Mouse (Mus musculus): ENCODE results near the gene Emc6. TPM values are rescaled to one million over a fixed set of nuclear protein-coding genes. Genes with fewer than 3 reads are reported as not detected.
A peak's percentile ranks its signal among the peaks of the same experiment; 100 is the strongest.

The Emc6 gene
- polyA plus RNA-seq, 1 experiment = 41.3 TPM

DNA sequence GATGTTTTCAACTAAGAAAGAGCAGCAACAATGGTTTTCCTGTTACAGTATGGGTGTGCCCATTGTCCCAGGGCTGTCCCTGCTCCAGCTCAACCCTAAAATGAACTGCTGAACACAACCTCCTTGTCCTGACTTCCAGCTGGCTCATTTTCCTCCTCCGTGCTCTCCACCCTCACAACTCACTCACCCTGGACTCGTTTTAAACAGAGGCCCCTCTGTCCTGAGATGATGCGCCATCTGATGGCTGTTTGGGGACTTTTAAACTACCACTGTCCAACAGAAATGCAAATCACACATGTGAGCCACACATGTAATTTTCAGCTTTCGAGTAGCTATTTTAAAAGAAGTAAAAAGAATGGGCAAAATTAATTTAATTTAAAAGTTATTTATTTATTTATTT, 24.8 kb upstream of the Emc6 start:
- TF ChIP-seq CTCF (IDR thresholded peaks at IDR 0.05; ENCODE audit: low read depth, low read length) = 0 out of 2 replicates have a peak, but pooled peaks have one; percentile 30
- TF ChIP-seq POLR2A (IDR thresholded peaks at IDR 0.05; ENCODE audit: borderline replicate concordance, low read depth, low read length) = no peak
- no peak overlapping the region for H3K4me3 ChIP-seq (ENCODE audit: insufficient read depth, low read length)
- H3K27ac ChIP-seq (ENCODE audit: insufficient read depth, low read depth, low read length) = no peak overlapping the region
- H3K4me1 ChIP-seq (ENCODE audit: control insufficient read depth, insufficient read depth, low read length) = peaks cover 27% of the 10 kb centered on the region

DNA sequence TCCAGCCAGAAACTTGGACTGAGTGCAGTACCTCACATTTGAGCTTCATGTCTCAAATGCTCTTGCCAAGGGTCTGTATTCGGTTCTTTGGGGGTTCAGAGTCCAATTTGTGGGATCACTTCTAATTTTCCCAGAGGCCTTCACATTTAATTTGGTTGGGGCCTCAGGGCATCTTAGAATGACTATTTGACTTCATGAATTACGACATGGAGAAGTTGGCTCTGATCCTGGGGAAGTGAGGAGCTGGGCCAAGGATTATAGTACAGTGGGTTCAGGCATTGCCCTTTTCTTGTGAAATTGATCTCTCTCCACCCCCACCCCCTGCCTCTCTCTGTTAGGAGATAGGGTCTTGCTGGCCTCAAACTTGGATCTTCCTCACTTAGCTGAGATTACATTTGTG, 24.2 kb upstream of the Emc6 start:
- TF ChIP-seq POLR2A (IDR thresholded peaks at IDR 0.05; ENCODE audit: borderline replicate concordance, low read depth, low read length) (no peak), CTCF (IDR thresholded peaks at IDR 0.05; ENCODE audit: low read depth, low read length) (no peak)
- Histone ChIP-seq H3K27ac (ENCODE audit: insufficient read depth, low read depth, low read length) (no peak overlapping the region), H3K4me3 (ENCODE audit: insufficient read depth, low read length) (no peak overlapping the region), H3K4me1 (ENCODE audit: control insufficient read depth, insufficient read depth, low read length) (peaks cover 28% of the 10 kb centered on the region)

DNA sequence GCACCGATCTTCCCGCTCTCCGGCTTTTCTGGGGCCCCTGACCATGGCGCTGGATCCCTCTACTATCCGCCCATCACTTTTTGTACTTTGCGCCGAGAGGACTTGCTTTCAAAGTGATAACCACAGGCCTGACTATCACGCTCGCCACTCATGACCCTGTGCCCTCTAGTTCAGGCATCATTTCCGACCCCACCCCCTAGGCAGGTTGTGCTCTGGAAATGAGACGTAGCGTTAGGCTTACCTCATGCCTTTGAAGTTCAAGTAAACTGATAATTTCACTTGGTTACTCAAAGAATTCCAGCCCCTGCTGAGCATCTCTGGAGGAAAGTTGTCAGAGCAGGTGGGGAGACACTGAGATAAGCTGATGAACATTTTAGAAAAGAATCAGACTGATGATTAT, 23.0 kb upstream of the Emc6 start:
- Histone ChIP-seq H3K4me3 (ENCODE audit: insufficient read depth, low read length) (peak overlapping the region; percentile 96), H3K4me1 (ENCODE audit: control insufficient read depth, insufficient read depth, low read length) (peaks cover 32% of the 10 kb centered on the region), H3K27ac (ENCODE audit: insufficient read depth, low read depth, low read length) (no peak overlapping the region)
- TF ChIP-seq CTCF (IDR thresholded peaks at IDR 0.05; ENCODE audit: low read depth, low read length) (no peak), POLR2A (IDR thresholded peaks at IDR 0.05; ENCODE audit: borderline replicate concordance, low read depth, low read length) (no peak)

DNA sequence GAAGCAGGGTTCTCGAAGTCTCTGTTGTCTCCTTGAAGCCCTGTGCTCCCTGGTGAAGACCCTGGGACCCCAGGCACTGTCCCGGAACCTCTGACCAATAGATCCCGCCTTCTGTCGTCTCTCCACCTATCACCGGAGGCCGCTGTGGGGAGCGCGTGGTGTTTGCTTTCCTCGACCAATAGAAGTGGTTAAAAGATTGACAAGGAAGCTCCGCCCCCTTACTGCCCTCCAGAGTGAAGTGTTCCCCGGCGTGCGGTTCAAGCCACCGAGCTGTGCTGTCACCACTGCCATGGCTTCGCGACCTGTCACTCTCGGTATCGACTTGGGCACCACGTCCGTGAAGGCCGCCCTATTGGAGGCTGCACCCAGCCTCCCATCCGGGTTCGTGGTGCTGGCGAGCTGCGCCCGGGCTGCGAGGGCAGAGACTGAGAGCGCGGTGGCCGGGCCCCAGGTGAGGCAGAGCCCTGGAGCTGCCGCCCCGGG, 22.4 kb upstream of the Emc6 start, which contains the start of gene Shpk:
Gene Shpk (plus strand): TSS at position 231 of the 483 bp plus-strand sequence.
- TF ChIP-seq POLR2A (IDR thresholded peaks at IDR 0.05; ENCODE audit: borderline replicate concordance, low read depth, low read length) = no peak
- no peak for TF ChIP-seq CTCF (IDR thresholded peaks at IDR 0.05; ENCODE audit: low read depth, low read length)

DNA sequence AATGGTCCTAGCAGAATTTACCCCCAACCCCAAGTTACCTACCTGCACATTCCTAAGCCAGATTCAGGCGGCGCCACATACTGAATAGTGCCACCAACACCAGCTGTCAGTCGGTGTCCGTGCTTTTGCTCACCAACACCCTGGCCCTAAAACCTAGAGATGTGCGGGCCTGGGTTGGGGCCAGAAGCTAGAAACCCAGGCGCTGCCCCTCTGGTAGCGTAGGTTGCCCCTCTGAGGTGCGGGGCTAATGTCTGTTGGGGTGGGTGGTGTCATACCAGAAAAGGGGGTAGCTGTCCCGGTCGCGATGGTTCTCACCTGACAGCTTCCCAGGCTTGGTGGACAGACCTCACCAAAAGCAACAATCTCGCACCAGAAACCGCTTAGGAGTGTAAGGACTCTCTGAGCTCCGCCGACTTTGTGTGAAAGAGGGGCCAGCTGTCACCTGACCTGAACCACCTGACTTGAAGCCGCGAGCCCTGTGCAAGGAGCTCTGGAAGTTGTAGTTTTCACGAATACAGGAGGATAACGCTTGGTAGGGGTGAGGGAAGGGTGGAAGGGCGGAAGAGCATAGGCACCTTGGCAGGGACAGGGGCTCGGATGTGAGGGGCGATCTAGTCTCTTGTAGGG, 21.9 kb upstream of the Emc6 start, which contains the start of gene Ctns:
Gene Ctns (minus strand): TSS at position 440 of the 627 bp plus-strand sequence.
- TF ChIP-seq POLR2A (IDR thresholded peaks at IDR 0.05; ENCODE audit: borderline replicate concordance, low read depth, low read length) = no peak
- no peak; the same call in 1 of the 2 replicates for TF ChIP-seq CTCF (IDR thresholded peaks at IDR 0.05; ENCODE audit: low read depth, low read length)
- peak within 1 kb of the TSS; percentile 64 for H3K27ac ChIP-seq (ENCODE audit: insufficient read depth, low read depth, low read length)
- peaks cover 40% of the 10 kb centered on the region for H3K4me1 ChIP-seq (ENCODE audit: control insufficient read depth, insufficient read depth, low read length)

More for the DNA sequence above, 22.4 kb upstream of the Emc6 start, which contains the start of gene Shpk:
- peak within 1 kb of the TSS; percentile 96 for H3K4me3 ChIP-seq (ENCODE audit: insufficient read depth, low read length)
- peak within 1 kb of the TSS; percentile 64 for H3K27ac ChIP-seq (ENCODE audit: insufficient read depth, low read depth, low read length)
- H3K4me1 ChIP-seq (ENCODE audit: control insufficient read depth, insufficient read depth, low read length) = peaks cover 35% of the 10 kb centered on the region

DNA sequence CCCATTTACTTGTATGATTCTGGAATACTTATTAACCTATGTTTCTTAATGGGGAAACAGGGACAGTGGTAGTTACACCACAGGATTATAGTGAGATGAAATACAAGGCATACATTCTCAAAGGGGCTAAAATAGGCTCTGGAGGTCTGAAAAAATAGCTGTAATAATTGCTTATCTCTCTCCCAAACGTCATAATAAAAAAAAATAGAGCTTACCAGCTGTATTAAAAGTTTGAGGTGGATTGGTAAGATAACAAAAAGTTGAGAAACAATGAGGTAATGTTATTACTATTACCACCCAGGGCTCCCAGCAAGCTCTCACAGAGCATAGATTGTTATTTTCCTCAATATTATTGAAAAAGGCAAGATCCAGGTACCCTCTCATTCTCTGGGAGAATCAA, 21.4 kb upstream of the Emc6 start:
- peak overlapping the region; percentile 96 for H3K4me3 ChIP-seq (ENCODE audit: insufficient read depth, low read length)
- peaks cover 44% of the 10 kb centered on the region for H3K4me1 ChIP-seq (ENCODE audit: control insufficient read depth, insufficient read depth, low read length)
- TF ChIP-seq CTCF (IDR thresholded peaks at IDR 0.05; ENCODE audit: low read depth, low read length) (no peak), POLR2A (IDR thresholded peaks at IDR 0.05; ENCODE audit: borderline replicate concordance, low read depth, low read length) (no peak)
- H3K27ac ChIP-seq (ENCODE audit: insufficient read depth, low read depth, low read length) = no peak overlapping the region

More for the DNA sequence above, 21.9 kb upstream of the Emc6 start, which contains the start of gene Ctns:
- peak within 1 kb of the TSS; percentile 96 for H3K4me3 ChIP-seq (ENCODE audit: insufficient read depth, low read length)

DNA sequence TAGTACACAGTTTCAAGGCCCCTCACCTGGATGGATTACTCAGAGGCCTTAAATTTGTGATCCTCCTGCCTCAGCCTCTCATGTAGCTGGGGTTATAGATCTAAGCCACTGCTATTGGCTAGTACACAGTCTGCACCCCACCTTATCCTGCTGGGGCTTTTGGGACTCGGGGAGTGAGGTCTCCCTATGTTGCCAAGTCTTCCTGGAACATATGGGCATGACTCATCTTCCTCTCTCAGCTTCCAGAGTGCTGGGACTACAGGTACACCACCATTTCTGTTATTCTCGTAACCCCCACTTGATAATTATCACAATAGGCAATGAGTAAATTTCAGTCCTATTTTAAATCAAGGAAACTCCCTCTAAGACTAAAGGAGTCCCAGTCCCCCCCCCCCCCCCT, 17.6 kb upstream of the Emc6 start:
- Histone ChIP-seq H3K4me3 (ENCODE audit: insufficient read depth, low read length) (no peak overlapping the region), H3K4me1 (ENCODE audit: control insufficient read depth, insufficient read depth, low read length) (peaks cover 43% of the 10 kb centered on the region), H3K27ac (ENCODE audit: insufficient read depth, low read depth, low read length) (0 out of 2 replicates have a peak overlapping the region, but pooled peaks have one; percentile 4)
- TF ChIP-seq POLR2A (IDR thresholded peaks at IDR 0.05; ENCODE audit: borderline replicate concordance, low read depth, low read length) (no peak), CTCF (IDR thresholded peaks at IDR 0.05; ENCODE audit: low read depth, low read length) (no peak)

DNA sequence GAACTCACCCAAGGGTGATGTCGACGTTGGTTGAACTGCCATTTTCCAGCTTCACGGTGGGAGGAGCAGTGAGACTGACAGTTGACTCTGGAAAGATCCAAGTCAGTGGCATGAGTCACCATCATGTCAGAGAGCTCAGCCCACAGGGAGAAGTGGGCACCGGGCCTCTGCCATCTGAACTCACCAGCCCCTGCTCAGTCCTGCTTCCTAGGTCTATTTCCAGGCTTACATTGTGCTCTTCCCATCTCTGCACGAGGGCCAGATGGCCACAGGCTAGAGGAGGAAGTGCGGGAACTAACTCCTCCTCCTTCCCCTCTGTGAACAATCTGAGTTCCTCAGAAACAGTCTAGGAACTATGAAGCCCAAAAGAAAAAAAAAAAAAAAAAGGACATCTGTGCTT, 16.2 kb upstream of the Emc6 start:
- H3K4me3 ChIP-seq (ENCODE audit: insufficient read depth, low read length) = peak overlapping the region; percentile 1; the same call in 1 of the 2 replicates
- peak overlapping the region; percentile 64 for H3K27ac ChIP-seq (ENCODE audit: insufficient read depth, low read depth, low read length)
- H3K4me1 ChIP-seq (ENCODE audit: control insufficient read depth, insufficient read depth, low read length) = peaks cover 43% of the 10 kb centered on the region

DNA sequence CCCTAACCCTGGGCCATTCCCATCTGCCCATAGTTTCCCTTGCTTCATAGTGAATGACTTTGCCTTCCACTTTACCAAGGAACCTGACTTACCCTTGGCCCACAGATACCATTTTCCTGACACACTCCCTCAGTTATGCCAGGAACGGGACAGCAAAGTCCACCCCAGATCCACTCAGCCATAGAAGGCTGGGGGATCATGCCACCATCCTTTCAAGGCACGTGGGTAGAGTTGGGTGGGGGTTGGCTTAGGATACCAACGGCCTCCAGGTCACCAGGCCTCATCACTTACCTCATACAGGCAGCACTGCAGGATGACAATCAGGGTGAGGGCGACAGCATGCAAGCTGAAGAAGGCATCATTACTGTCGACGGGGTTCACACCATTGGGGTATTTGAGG, 10.4 kb upstream of the Emc6 start:
- Histone ChIP-seq H3K27ac (ENCODE audit: insufficient read depth, low read depth, low read length) (no peak overlapping the region), H3K4me1 (ENCODE audit: control insufficient read depth, insufficient read depth, low read length) (peaks cover 19% of the 10 kb centered on the region), H3K4me3 (ENCODE audit: insufficient read depth, low read length) (no peak overlapping the region)
- TF ChIP-seq POLR2A (IDR thresholded peaks at IDR 0.05; ENCODE audit: borderline replicate concordance, low read depth, low read length) (no peak), CTCF (IDR thresholded peaks at IDR 0.05; ENCODE audit: low read depth, low read length) (no peak)

More for the DNA sequence above, 16.2 kb upstream of the Emc6 start:
- TF ChIP-seq POLR2A (IDR thresholded peaks at IDR 0.05; ENCODE audit: borderline replicate concordance, low read depth, low read length) (no peak), CTCF (IDR thresholded peaks at IDR 0.05; ENCODE audit: low read depth, low read length) (no peak)

Measured in bone marrow macrophage, adult 2 months (primary cell).